Mouse (Mus musculus) embryonic facial prominence, embryonic 12.5 days (tissue): Measurements from ENCODE around the gene Vmn1r43. TPM values are rescaled to one million over a fixed set of nuclear protein-coding genes. Genes with fewer than 3 reads are reported as not detected.
"Not testable (repeated sequence)": the region's sequence is repeated elsewhere in the genome, so short reads cannot be mapped to it uniquely, and the experiment has no call there.

Source experiments
- ATAC-seq: fragments of 200-750 bp; cut with Nextera tagmentation; 2 replicates; pipeline ENCODE4 v1.8.0; 2017; ENCODE audit not compliant: insufficient number of reproducible peaks, insufficient read depth, low FRiP score, low TSS enrichment
- H3K27ac ChIP-seq: fragments of 300-500 bp; sonication (generic); 2 replicates; pipeline ENCODE4 v1.5.1; 2016; ENCODE audit warnings: mild to moderate bottlenecking
- H3K27me3 ChIP-seq: fragments of 300-500 bp; sonication (generic); 2 replicates; pipeline ENCODE4 v1.6.1; 2016; ENCODE audit warnings: mild to moderate bottlenecking, moderate library complexity
- H3K36me3 ChIP-seq: fragments of 300-500 bp; sonication (generic); 2 replicates; pipeline ENCODE4 v1.6.1; 2016; ENCODE audit warnings: mild to moderate bottlenecking
- H3K4me1 ChIP-seq: fragments of 300-500 bp; sonication (generic); 2 replicates; pipeline ENCODE4 v1.6.1; 2016
- H3K4me2 ChIP-seq: fragments of 300-500 bp; sonication (generic); replicated peaks from 2 replicates; pipeline ENCODE4 v1.6.1; 2016; ENCODE audit warnings: mild to moderate bottlenecking, moderate library complexity
- H3K4me3 ChIP-seq: fragments of 300-500 bp; sonication (generic); 2 replicates; pipeline ENCODE4 v1.5.1; 2016; ENCODE audit warnings: mild to moderate bottlenecking
- H3K9ac ChIP-seq: fragments of 300-500 bp; sonication (generic); 2 replicates; pipeline ENCODE4 v1.6.1; 2016; ENCODE audit warnings: mild to moderate bottlenecking, moderate library complexity
- H3K9me3 ChIP-seq: fragments of 300-500 bp; sonication (generic); 2 replicates; pipeline ENCODE4 v1.6.1; 2016; ENCODE audit warnings: mild to moderate bottlenecking, moderate library complexity
- whole genome bisulfite sequencing: fragments of 180-500 bp; shearing (Covaris S2); methylation state at CpG from one replicate; pipeline ENCODE4 v1.1.7; 2016; 5-methylcytosine and 5-hydroxymethylcytosine counted together
- polyA plus RNA-seq: library from polyadenylated mRNA; unstranded; fragments of >200 nt; fragmentation: Nextera tagmentation; extraction: Ambion mirVana; gene quantifications from 2 replicates; pipeline ENCODE4 v1.2.1, GENCODE M21; 2016

The Vmn1r43 gene
- polyA plus RNA-seq, result not detected in 2 replicates

- H3K9ac ChIP-seq, H3K4me3 ChIP-seq, H3K27me3 ChIP-seq, ATAC-seq, H3K27ac ChIP-seq, H3K4me2 ChIP-seq, H3K4me1 ChIP-seq, H3K9me3 ChIP-seq, H3K36me3 ChIP-seq: not testable (repeated sequence)
- WGBS, result 72% methylated on average over 3 of the region's 3 CpGs
Observed at GRCm38 (mm10) chr6:89876313-89876712, at the start of gene Vmn1r43, which contains the start of gene Vmn1r42. Gene Vmn1r43 (minus strand): TSS chr6:89876413. Gene Vmn1r42 (minus strand): TSS chr6:89876413.

GRCm38 (mm10) chr6:89883812-89884211, 7.6 kb upstream of the Vmn1r43 start:
- H3K27ac ChIP-seq, result no peak overlapping the region
- no peak overlapping the region for H3K4me2 ChIP-seq
- H3K9ac ChIP-seq, result no peak overlapping the region
- no peak overlapping the region for H3K4me3 ChIP-seq
- no peak for ATAC-seq
- 45% methylated on average over 2 of the region's 2 CpGs for WGBS
- no peaks in the 10 kb centered on the region for H3K36me3 ChIP-seq
- H3K9me3 ChIP-seq, result no peaks in the 10 kb centered on the region; the same call in 1 of the 2 replicates
- no peaks in the 10 kb centered on the region for H3K27me3 ChIP-seq
- H3K4me1 ChIP-seq, result no peaks in the 10 kb centered on the region

GRCm38 (mm10) chr6:89883360-89883759, 7.1 kb upstream of the Vmn1r43 start, which contains the start of gene Vmn1r44:
Gene Vmn1r44 (plus strand): TSS chr6:89883660.
- H3K36me3 ChIP-seq, result no peaks in the 10 kb centered on the region
- H3K27ac ChIP-seq, result no peak within 1 kb of the TSS
- no peak for ATAC-seq
- no peaks in the 10 kb centered on the region for H3K27me3 ChIP-seq
- no peak within 1 kb of the TSS for H3K4me2 ChIP-seq
- no peaks in the 10 kb centered on the region for H3K4me1 ChIP-seq
- WGBS, result 88% methylated on average over 1 of the region's 1 CpGs
- H3K9ac ChIP-seq, result no peak within 1 kb of the TSS
- H3K9me3 ChIP-seq, result no peaks in the 10 kb centered on the region; the same call in 1 of the 2 replicates
- H3K4me3 ChIP-seq, result no peak within 1 kb of the TSS

- H3K27me3 ChIP-seq, result no peaks in the 10 kb centered on the region
- ATAC-seq, result no peak
- no peak overlapping the region for H3K9ac ChIP-seq
- no peak overlapping the region for H3K4me3 ChIP-seq
- H3K4me1 ChIP-seq, result no peaks in the 10 kb centered on the region
- H3K4me2 ChIP-seq, result no peak overlapping the region
- H3K36me3 ChIP-seq, result no peaks in the 10 kb centered on the region
- no peaks in the 10 kb centered on the region for H3K9me3 ChIP-seq
- H3K27ac ChIP-seq, result no peak overlapping the region
Observed at GRCm38 (mm10) chr6:89880867-89881266, 4.7 kb upstream of the Vmn1r43 start.

GRCm38 (mm10) chr6:89876963-89877362, 750 bp upstream of the Vmn1r43 start:
- Histone ChIP-seq H3K36me3 (no peaks in the 10 kb centered on the region), H3K27me3 (no peaks in the 10 kb centered on the region), H3K4me2 (no peak overlapping the region), H3K9ac (no peak overlapping the region), H3K27ac (no peak overlapping the region), H3K4me1 (no peaks in the 10 kb centered on the region), H3K4me3 (no peak overlapping the region), H3K9me3 (no peaks in the 10 kb centered on the region)
- no peak for ATAC-seq
- 69% methylated on average over 2 of the region's 2 CpGs for WGBS

- no peaks in the 10 kb centered on the region for H3K27me3 ChIP-seq
- H3K9ac ChIP-seq, result no peak overlapping the region
- no peak for ATAC-seq
- H3K27ac ChIP-seq, result no peak overlapping the region
- H3K36me3 ChIP-seq, result no peaks in the 10 kb centered on the region
- 90% methylated on average over 2 of the region's 2 CpGs for WGBS
- no peaks in the 10 kb centered on the region for H3K4me1 ChIP-seq
- H3K4me2 ChIP-seq, result no peak overlapping the region
- H3K9me3 ChIP-seq, result peaks cover 19% of the 10 kb centered on the region; the same call in 1 of the 2 replicates
- no peak overlapping the region for H3K4me3 ChIP-seq
Observed at GRCm38 (mm10) chr6:89867976-89868375, 8.2 kb downstream of the Vmn1r43 start.

GRCm38 (mm10) chr6:89867276-89867675, 8.9 kb downstream of the Vmn1r43 start:
- Histone ChIP-seq H3K9me3 (peaks cover 22% of the 10 kb centered on the region; the same call in 1 of the 2 replicates), H3K4me3 (no peak overlapping the region), H3K27me3 (no peaks in the 10 kb centered on the region), H3K9ac (no peak overlapping the region), H3K4me2 (no peak overlapping the region), H3K4me1 (no peaks in the 10 kb centered on the region), H3K27ac (no peak overlapping the region), H3K36me3 (no peaks in the 10 kb centered on the region)
- 90% methylated on average over 2 of the region's 2 CpGs for WGBS
- ATAC-seq, result no peak

GRCm38 (mm10) chr6:89863792-89864191, 12.4 kb downstream of the Vmn1r43 start:
- H3K36me3 ChIP-seq, result no peaks in the 10 kb centered on the region
- H3K4me1 ChIP-seq, result no peaks in the 10 kb centered on the region
- no peak overlapping the region for H3K9ac ChIP-seq
- H3K4me2 ChIP-seq, result no peak overlapping the region
- H3K4me3 ChIP-seq, result no peak overlapping the region
- no peaks in the 10 kb centered on the region for H3K27me3 ChIP-seq
- 72% methylated on average over 4 of the region's 4 CpGs for WGBS
- peaks cover 27% of the 10 kb centered on the region; the same call in 1 of the 2 replicates for H3K9me3 ChIP-seq
- no peak for ATAC-seq
- no peak overlapping the region for H3K27ac ChIP-seq

- Histone ChIP-seq H3K9me3 (peaks cover 19% of the 10 kb centered on the region; the same call in 1 of the 2 replicates), H3K27ac (no peak overlapping the region), H3K27me3 (no peaks in the 10 kb centered on the region), H3K9ac (no peak overlapping the region), H3K4me3 (no peak overlapping the region), H3K4me2 (no peak overlapping the region), H3K4me1 (no peaks in the 10 kb centered on the region), H3K36me3 (no peaks in the 10 kb centered on the region)
- WGBS, result 94% methylated on average over 2 of the region's 2 CpGs
- ATAC-seq, result no peak
Observed at GRCm38 (mm10) chr6:89859839-89860238, 16.4 kb downstream of the Vmn1r43 start.

GRCm38 (mm10) chr6:89857552-89857951, 18.7 kb downstream of the Vmn1r43 start:
- H3K36me3 ChIP-seq, result no peaks in the 10 kb centered on the region
- H3K4me2 ChIP-seq, result no peak overlapping the region
- no peaks in the 10 kb centered on the region for H3K27me3 ChIP-seq
- H3K27ac ChIP-seq, result no peak overlapping the region
- no peaks in the 10 kb centered on the region for H3K4me1 ChIP-seq
- peaks cover 14% of the 10 kb centered on the region; the same call in 1 of the 2 replicates for H3K9me3 ChIP-seq
- 82% methylated on average over 3 of the region's 3 CpGs for WGBS
- no peak overlapping the region for H3K9ac ChIP-seq
- no peak overlapping the region for H3K4me3 ChIP-seq
- ATAC-seq, result no peak
